Mouse (Mus musculus) heart, postnatal 0 days (tissue): ENCODE results near the gene Sash3. TPM values are rescaled to one million over a fixed set of nuclear protein-coding genes. Genes with fewer than 3 reads are reported as not detected.
"Not testable (repeated sequence)": the region's sequence is repeated elsewhere in the genome, so short reads cannot be mapped to it uniquely, and the experiment has no call there.

Experiments
- ATAC-seq: fragments of 200-750 bp; cut with Nextera tagmentation; 2 replicates; pipeline ENCODE4 v1.8.0; 2017; ENCODE audit warnings: low read depth, moderate number of reproducible peaks, moderate library complexity; ENCODE audit not compliant: insufficient read depth
- DNase-seq: peaks from one replicate; pipeline ENCODE4 v3.0.0-alpha.2; 2016; ENCODE audit warnings: low spot score
- H3K27ac ChIP-seq: fragments of 300-500 bp; sonication (generic); 2 replicates; pipeline ENCODE4 v1.5.1; 2014; ENCODE audit warnings: low read depth, mild to moderate bottlenecking
- H3K27me3 ChIP-seq: fragments of 300-500 bp; sonication (generic); 2 replicates; pipeline ENCODE4 v1.6.1; 2014; ENCODE audit warnings: low read length, mixed read lengths; ENCODE audit not compliant: control insufficient read depth, insufficient read depth
- H3K36me3 ChIP-seq: fragments of 300-500 bp; sonication (generic); replicated peaks from 2 replicates; pipeline ENCODE4 v1.6.1; 2014; ENCODE audit warnings: low read length, mixed read lengths; ENCODE audit not compliant: control insufficient read depth, insufficient read depth
- H3K4me1 ChIP-seq: fragments of 300-500 bp; sonication (generic); 2 replicates; pipeline ENCODE4 v1.6.1; 2014; ENCODE audit warnings: antibody characterized with exemption; ENCODE audit not compliant: control insufficient read depth, insufficient read depth
- H3K4me2 ChIP-seq: fragments of 300-500 bp; sonication (generic); 2 replicates; pipeline ENCODE4 v1.6.1; 2014; ENCODE audit warnings: low read depth, mild to moderate bottlenecking, low read length, moderate library complexity
- H3K4me3 ChIP-seq: fragments of 300-500 bp; sonication (generic); 2 replicates; pipeline ENCODE4 v1.5.1; 2014; ENCODE audit warnings: low read depth, low read length
- H3K9ac ChIP-seq: fragments of 300-500 bp; sonication (generic); replicated peaks from 2 replicates; pipeline ENCODE4 v1.6.1; 2014; ENCODE audit warnings: low read depth, low read length, mixed read lengths
- H3K9me3 ChIP-seq: fragments of 300-500 bp; sonication (generic); replicated peaks from 2 replicates; pipeline ENCODE4 v1.6.1; 2016; ENCODE audit warnings: low read length; ENCODE audit not compliant: control insufficient read depth
- CTCF ChIP-seq: IDR thresholded peaks from 2 replicates; pipeline ENCODE4 v1.5.1; 2016; ENCODE audit warnings: antibody characterized with exemption, control low read depth, low read depth
- EP300 ChIP-seq: IDR thresholded peaks from 2 replicates; pipeline ENCODE4 v1.6.1; 2016; ENCODE audit warnings: antibody characterized with exemption, low read depth
- WGBS: fragments of 180-500 bp; shearing (Covaris S2); extraction: QIAGEN DNeasy Blood & Tissue Kit; methylation state at CpG from one replicate; pipeline ENCODE4 v1.1.7; 2014; 5-methylcytosine and 5-hydroxymethylcytosine counted together
- polyA plus RNA-seq: library from polyadenylated mRNA; unstranded; fragments of >200 nt; fragmentation: Nextera tagmentation; extraction: Ambion mirVana; gene quantifications from 2 replicates; pipeline ENCODE4 v1.2.1, GENCODE M21; 2015
- total RNA-seq: library from RNA; depleted of rRNA; stranded (reverse); fragments of >200 nt; gene quantifications from 2 replicates; pipeline ENCODE4 v1.2.3, GENCODE M21; 2014; ENCODE audit warnings: low replicate concordance; rRNA removed

Gene Sash3
- total and polyA plus RNA-seq, 2 experiments from 2014 or later, result 0.52 to 0.61 TPM

DNA sequence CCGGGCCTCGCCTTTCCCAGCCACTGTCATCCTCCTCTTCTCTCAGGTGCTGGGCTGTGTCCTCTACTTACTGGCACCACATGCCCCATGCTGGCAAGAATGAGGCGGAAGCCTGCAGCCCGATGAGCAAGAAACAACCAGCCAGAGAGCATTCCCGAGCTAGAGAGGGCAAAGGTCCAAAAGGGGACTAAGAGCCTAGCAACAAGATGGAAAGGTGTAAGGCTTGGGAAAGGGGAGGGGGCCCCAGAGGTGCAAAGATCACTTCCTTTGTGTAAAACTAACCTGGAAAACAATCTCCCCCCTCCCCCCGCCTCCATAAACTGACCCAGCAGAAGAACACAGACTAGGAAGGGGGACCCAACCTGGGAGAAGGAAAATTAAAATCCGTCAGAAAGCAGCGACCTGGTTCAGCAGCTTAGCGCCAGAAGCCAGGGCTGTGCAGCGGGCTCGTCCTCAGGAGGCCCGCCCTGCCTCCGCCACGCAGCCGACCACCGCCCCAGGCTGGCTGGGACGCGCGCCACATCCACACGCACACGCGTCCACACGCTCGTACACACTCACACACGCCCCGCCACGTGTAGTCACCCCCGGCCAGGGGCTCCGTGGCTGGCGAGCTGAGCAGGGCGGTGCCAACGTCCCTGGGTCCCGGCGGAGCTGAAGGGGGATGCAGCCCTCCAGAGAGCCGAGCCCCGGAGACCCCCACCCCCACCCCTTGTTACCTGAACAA lies 61.7 kb downstream of the Sash3 start:
- H3K27me3 ChIP-seq, result no peaks in the 10 kb centered on the region
- H3K9me3 ChIP-seq, result no peaks in the 10 kb centered on the region
- 8% methylated on average over 34 of the region's 36 CpGs for WGBS
- no peaks in the 10 kb centered on the region for H3K4me1 ChIP-seq
- no peaks in the 10 kb centered on the region for H3K36me3 ChIP-seq
- H3K4me3 ChIP-seq, result peak overlapping the region; percentile 78
- TF ChIP-seq EP300, result no peak
- TF ChIP-seq CTCF, result no peak
- peak overlapping the region; percentile 65 for H3K9ac ChIP-seq
- peak overlapping the region; percentile 61 for H3K27ac ChIP-seq
- ATAC-seq (peak; percentile 71), DNase-seq (no peak)
- peak overlapping the region; percentile 76 for H3K4me2 ChIP-seq

- WGBS, result 16% methylated on average over 34 of the region's 34 CpGs
- Histone ChIP-seq H3K4me3 (peak within 1 kb of the TSS; percentile 78), H3K4me1 (no peaks in the 10 kb centered on the region), H3K9me3 (no peaks in the 10 kb centered on the region), H3K27ac (peak within 1 kb of the TSS; percentile 61), H3K36me3 (no peaks in the 10 kb centered on the region), H3K27me3 (no peaks in the 10 kb centered on the region), H3K9ac (peak within 1 kb of the TSS; percentile 65), H3K4me2 (peak within 1 kb of the TSS; percentile 76)
- TF ChIP-seq EP300 (no peak), CTCF (no peak)
- DNase-seq, result peak; percentile 74
- ATAC-seq, result peak; percentile 96
These were observed 62.4 kb downstream of the Sash3 start, which contains the start of gene Zdhhc9 for GRCm38 (mm10) chrX:48208519-48209185. Gene Zdhhc9, minus strand, starts transcription at chrX:48208878.

- H3K9me3 ChIP-seq, ATAC-seq, H3K36me3 ChIP-seq, H3K4me1 ChIP-seq, H3K9ac ChIP-seq, H3K4me2 ChIP-seq, H3K27ac ChIP-seq, H3K4me3 ChIP-seq, H3K27me3 ChIP-seq, DNase-seq: not testable (repeated sequence)
- 88% methylated on average over 2 of the region's 4 CpGs for WGBS
These were observed 63.5 kb downstream of the Sash3 start for GRCm38 (mm10) chrX:48209746-48210145.

Other genes with a start within 250 kb of the Sash3 start
- gene Ocrl, start 234.0 kb upstream of the Sash3 start, total RNA-seq, result 9.0 and 16.5 TPM in 2 replicates
- 6.0 and 6.1 TPM in 2 replicates for gene Ocrl, start 234.0 kb upstream of the Sash3 start, polyA plus RNA-seq
- 15.0 and 18.6 TPM in 2 replicates for gene Apln, start 111.6 kb upstream of the Sash3 start, total RNA-seq
- 6.3 and 7.6 TPM in 2 replicates for gene Apln, start 111.6 kb upstream of the Sash3 start, polyA plus RNA-seq
- 1.9 TPM in 1 of 2 replicates, not detected in the other for gene Xpnpep2, start 37.7 kb upstream of the Sash3 start, total RNA-seq
- 0.58 and 0.66 TPM in 2 replicates for gene Xpnpep2, start 37.7 kb upstream of the Sash3 start, polyA plus RNA-seq
- 14.6 and 15.4 TPM in 2 replicates for gene Zdhhc9, start 62.4 kb downstream of the Sash3 start, total RNA-seq
- gene Zdhhc9, start 62.4 kb downstream of the Sash3 start, polyA plus RNA-seq, result 2.3 and 2.7 TPM in 2 replicates
- gene Utp14a, start 110.4 kb downstream of the Sash3 start, total RNA-seq, result 3.4 and 6.0 TPM in 2 replicates
- 9.6 and 9.9 TPM in 2 replicates for gene Utp14a, start 110.4 kb downstream of the Sash3 start, polyA plus RNA-seq
- 4.3 and 7.2 TPM in 2 replicates for gene Bcorl1, start 194.9 kb downstream of the Sash3 start, total RNA-seq
- gene Bcorl1, start 194.9 kb downstream of the Sash3 start, polyA plus RNA-seq, result 2.0 TPM in 2 replicates